Mouse (Mus musculus) forebrain, embryonic 14.5 days (tissue): ENCODE data around the gene Arhgap31. TPM values are rescaled to one million over a fixed set of nuclear protein-coding genes. Genes with fewer than 3 reads are reported as not detected.
A peak's percentile ranks its signal among the peaks of the same experiment; 100 is the strongest.
"Not testable (repeated sequence)": the region's sequence is repeated elsewhere in the genome, so short reads cannot be mapped to it uniquely, and the experiment has no call there.

Source experiments
- ATAC-seq: fragments of 200-750 bp; cut with Nextera tagmentation; 2 replicates; pipeline ENCODE4 v1.8.0; 2017; ENCODE audit warnings: mild to moderate bottlenecking, moderate library complexity
- DNase-seq: peaks from one replicate; pipeline ENCODE4 v3.0.0-alpha.2; 2015; ENCODE audit warnings: low spot score
- H3K27ac ChIP-seq: fragments of 300-500 bp; sonication (generic); 2 replicates; pipeline ENCODE4 v1.5.1; 2014; ENCODE audit warnings: low read depth, mild to moderate bottlenecking, control low read depth, low read length, moderate library complexity
- H3K27me3 ChIP-seq: fragments of 300-500 bp; sonication (generic); replicated peaks from 2 replicates; pipeline ENCODE4 v1.6.1; 2014; ENCODE audit warnings: low read length, control low read depth, mixed read lengths; ENCODE audit not compliant: control insufficient read depth, insufficient read depth
- H3K36me3 ChIP-seq: fragments of 300-500 bp; sonication (generic); 2 replicates; pipeline ENCODE4 v1.6.1; 2014; ENCODE audit warnings: low read length, control low read depth; ENCODE audit not compliant: control insufficient read depth, insufficient read depth
- H3K4me1 ChIP-seq: fragments of 300-500 bp; sonication (generic); 2 replicates; pipeline ENCODE4 v1.6.1; 2014; ENCODE audit warnings: antibody characterized with exemption, low read length, control low read depth; ENCODE audit not compliant: control insufficient read depth, insufficient read depth
- H3K4me2 ChIP-seq: fragments of 300-500 bp; sonication (generic); 2 replicates; pipeline ENCODE4 v1.6.1; 2014; ENCODE audit warnings: mild to moderate bottlenecking, control low read depth, low read length
- H3K4me3 ChIP-seq: fragments of 300-500 bp; sonication (generic); 2 replicates; pipeline ENCODE4 v1.5.1; 2014; ENCODE audit warnings: low read depth, low read length, control low read depth
- H3K9ac ChIP-seq: fragments of 300-500 bp; sonication (generic); 2 replicates; pipeline ENCODE4 v1.6.1; 2014; ENCODE audit warnings: mild to moderate bottlenecking, low read length, control low read depth, moderate library complexity
- H3K9me3 ChIP-seq: fragments of 300-500 bp; sonication (generic); replicated peaks from 2 replicates; pipeline ENCODE4 v1.6.1; 2016; ENCODE audit warnings: low read length, control low read depth, mixed read lengths; ENCODE audit not compliant: control insufficient read depth
- WGBS: fragments of 180-500 bp; shearing (Covaris S2); extraction: QIAGEN DNeasy Blood & Tissue Kit; methylation state at CpG from one replicate; pipeline ENCODE4 v1.1.7; 2014; 5-methylcytosine and 5-hydroxymethylcytosine counted together
- polyA plus RNA-seq: library from polyadenylated mRNA; unstranded; fragments of >200 nt; fragmentation: Nextera tagmentation; extraction: Ambion mirVana; gene quantifications from 2 replicates; pipeline ENCODE4 v1.2.1, GENCODE M21; 2014

Arhgap31 gene
- polyA plus RNA-seq, 1 experiment from 2014 or later = 2.5 TPM

DNA sequence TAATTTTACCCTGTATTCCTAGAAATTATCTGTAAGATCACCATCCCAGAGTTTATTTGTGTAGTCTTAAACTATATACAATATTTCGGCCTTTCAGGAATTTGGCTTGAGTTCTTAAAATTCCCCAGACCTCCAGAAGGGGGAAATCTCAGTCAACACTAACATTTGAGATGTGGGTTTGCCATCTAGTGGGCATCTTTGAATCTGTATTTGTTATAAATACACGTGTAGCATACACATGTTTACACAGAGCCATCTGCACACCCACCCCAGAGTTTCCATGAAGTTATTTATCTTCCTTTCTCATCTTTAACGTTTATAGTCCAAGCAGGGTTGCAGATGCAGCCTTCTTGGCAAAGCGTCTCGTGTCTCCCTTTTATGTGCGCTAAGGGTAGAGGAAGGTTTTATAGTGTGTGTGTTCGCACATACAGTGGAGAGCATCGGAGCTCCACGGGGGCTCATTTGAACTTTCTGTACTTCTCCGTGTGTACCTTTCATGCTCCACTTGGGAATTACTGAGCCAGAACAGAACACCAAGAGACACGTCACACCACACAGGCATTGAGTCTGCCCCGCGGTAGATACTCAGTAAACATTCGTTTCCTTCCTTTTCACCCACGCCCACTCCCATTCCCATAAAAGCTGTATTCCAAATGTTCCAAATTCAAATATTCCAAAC is 16.7 kb upstream of the Arhgap31 start:
- no peak overlapping the region for H3K27ac ChIP-seq
- no peaks in the 10 kb centered on the region for H3K4me1 ChIP-seq
- peak; percentile 67 for ATAC-seq

DNA sequence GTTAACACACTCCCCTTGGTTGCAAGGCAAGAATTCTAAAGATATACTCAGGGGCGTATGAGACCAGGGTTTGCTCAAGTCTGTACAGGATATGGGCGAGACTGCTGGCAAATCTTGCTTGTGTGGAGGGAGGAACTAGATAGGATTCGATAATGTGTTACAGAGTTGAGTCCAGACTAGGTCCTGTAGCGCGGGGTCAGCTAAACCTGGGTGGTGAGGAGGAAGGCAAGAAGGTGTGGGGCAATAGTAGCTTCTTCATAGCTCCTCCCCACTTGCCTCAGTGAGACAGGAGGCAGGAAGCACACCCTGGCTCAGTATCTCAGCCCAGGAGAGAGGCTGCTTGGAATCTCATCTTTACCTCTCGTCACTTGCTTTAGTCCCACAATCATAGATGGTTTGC is 16.1 kb upstream of the Arhgap31 start:
- H3K4me2 ChIP-seq = no peak overlapping the region
- no peak overlapping the region for H3K4me3 ChIP-seq
- H3K36me3 ChIP-seq = no peaks in the 10 kb centered on the region
- no peak for ATAC-seq
- no peak overlapping the region for H3K27ac ChIP-seq
- WGBS = 88% methylated on average over 6 of the region's 6 CpGs
- no peaks in the 10 kb centered on the region for H3K4me1 ChIP-seq
- H3K27me3 ChIP-seq = no peaks in the 10 kb centered on the region
- DNase-seq = no peak
- no peaks in the 10 kb centered on the region for H3K9me3 ChIP-seq
- no peak overlapping the region for H3K9ac ChIP-seq

More for the DNA sequence above, 16.7 kb upstream of the Arhgap31 start:
- no peaks in the 10 kb centered on the region for H3K9me3 ChIP-seq
- 66% methylated on average over 15 of the region's 15 CpGs for WGBS
- H3K36me3 ChIP-seq = no peaks in the 10 kb centered on the region
- H3K4me3 ChIP-seq = no peak overlapping the region
- H3K27me3 ChIP-seq = no peaks in the 10 kb centered on the region
- no peak overlapping the region for H3K9ac ChIP-seq
- peak; percentile 84 for DNase-seq
- no peak overlapping the region for H3K4me2 ChIP-seq

DNA sequence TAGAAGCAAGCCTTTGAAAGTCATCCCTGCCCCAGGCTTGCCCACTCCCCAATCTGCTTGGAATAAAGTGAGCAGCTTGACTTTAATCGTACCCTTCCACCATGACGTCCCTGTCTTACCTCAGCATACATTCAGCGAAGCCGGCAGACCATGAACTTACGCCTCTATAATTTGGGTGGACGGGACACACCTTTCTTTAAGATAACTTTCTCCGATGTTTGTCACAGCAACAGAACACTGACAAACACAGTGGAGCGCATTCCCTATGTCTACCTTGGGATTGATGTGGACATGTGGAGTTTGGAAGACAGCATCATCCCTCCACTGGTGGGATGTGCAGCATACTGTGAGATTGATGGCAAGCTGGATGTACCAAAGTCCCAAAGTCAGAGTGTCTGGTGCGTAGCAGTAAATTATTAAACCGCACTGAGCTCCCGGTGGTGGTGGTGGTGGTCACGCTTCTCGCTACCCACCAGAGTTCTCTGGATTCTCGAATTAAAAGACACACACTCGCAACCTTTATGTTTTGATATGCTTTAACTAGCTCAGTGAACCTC is 15.6 kb upstream of the Arhgap31 start:
- no peaks in the 10 kb centered on the region for H3K4me1 ChIP-seq
- H3K27ac ChIP-seq = no peak overlapping the region
- no peak overlapping the region for H3K4me2 ChIP-seq
- H3K9me3 ChIP-seq = no peaks in the 10 kb centered on the region
- no peak overlapping the region for H3K9ac ChIP-seq
- DNase-seq = no peak
- no peaks in the 10 kb centered on the region for H3K36me3 ChIP-seq
- 92% methylated on average over 15 of the region's 15 CpGs for WGBS
- no peak for ATAC-seq
- no peak overlapping the region for H3K4me3 ChIP-seq
- H3K27me3 ChIP-seq = no peaks in the 10 kb centered on the region

DNA sequence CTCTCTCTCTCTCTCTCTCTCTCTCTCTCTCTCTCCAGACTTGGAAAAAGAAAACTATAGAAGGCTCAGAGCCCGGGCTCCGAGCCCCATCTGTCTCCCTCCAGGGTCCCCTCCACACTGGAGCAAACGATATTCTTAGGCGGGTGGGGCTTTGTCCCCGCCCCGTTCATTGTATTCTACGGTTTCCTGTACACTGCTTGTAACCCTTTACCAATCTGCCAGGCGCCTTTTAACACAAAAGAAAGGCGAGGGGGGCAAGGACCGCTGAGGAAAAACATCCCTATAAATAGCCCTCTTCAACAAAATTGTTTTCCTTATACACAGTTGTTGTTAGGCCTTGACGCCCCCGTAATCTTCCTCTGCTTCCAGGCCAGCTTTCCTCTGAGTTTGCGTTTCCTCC is 11.9 kb upstream of the Arhgap31 start:
- Histone ChIP-seq H3K4me3 (no peak overlapping the region), H3K27me3 (no peaks in the 10 kb centered on the region), H3K36me3 (no peaks in the 10 kb centered on the region), H3K9ac (no peak overlapping the region), H3K4me2 (no peak overlapping the region), H3K4me1 (no peaks in the 10 kb centered on the region), H3K27ac (no peak overlapping the region), H3K9me3 (no peaks in the 10 kb centered on the region)
- no peak for DNase-seq
- 57% methylated on average over 13 of the region's 13 CpGs for WGBS
- ATAC-seq = no peak

DNA sequence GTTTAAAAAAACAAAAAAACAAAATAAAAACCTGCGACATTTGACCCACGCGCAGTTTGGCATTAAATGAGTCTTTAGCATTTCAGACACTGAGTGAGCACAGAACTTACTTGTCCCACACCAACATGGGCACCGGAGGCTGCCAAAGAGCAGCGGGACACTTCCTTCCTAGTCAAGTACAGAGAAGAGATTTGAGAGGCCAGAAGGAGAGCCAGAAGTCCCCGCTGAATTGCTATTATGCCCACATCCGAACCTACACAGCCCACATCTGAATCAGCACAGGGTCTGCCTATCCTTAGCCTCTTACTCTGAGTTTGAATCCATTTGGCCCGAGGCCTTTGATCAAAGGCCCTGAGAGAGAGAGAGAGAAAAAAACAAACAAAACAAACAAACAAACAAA is 11.2 kb upstream of the Arhgap31 start:
- DNase-seq (no peak), ATAC-seq (no peak)
- Histone ChIP-seq H3K4me1 (no peaks in the 10 kb centered on the region), H3K4me2 (no peak overlapping the region), H3K9me3 (no peaks in the 10 kb centered on the region), H3K4me3 (no peak overlapping the region), H3K27me3 (no peaks in the 10 kb centered on the region), H3K36me3 (no peaks in the 10 kb centered on the region), H3K27ac (no peak overlapping the region), H3K9ac (no peak overlapping the region)
- 86% methylated on average over 8 of the region's 8 CpGs for WGBS

DNA sequence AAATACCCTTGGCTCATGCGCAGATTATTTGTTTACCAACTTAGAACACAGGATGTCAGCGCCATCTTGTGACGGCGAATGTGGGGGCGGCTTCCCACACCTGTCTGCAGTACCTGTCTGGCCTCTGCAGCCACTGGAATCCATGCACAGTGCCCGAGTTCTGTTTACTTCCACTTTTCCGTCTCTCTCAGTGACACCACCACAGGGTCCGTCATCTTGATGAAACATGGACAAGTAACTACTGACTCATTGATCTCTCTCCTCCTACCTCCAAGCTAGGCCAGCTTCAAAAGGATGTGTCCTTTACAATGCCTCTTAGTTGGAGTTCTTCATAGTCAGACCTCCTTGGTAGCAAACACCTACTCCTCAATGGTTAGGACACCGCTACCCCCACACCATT is 8.3 kb upstream of the Arhgap31 start:
- H3K4me2 ChIP-seq = no peak overlapping the region
- DNase-seq = no peak
- no peaks in the 10 kb centered on the region for H3K9me3 ChIP-seq
- no peak overlapping the region for H3K27ac ChIP-seq
- no peak overlapping the region for H3K4me3 ChIP-seq
- H3K9ac ChIP-seq = no peak overlapping the region
- no peak for ATAC-seq
- no peaks in the 10 kb centered on the region for H3K4me1 ChIP-seq
- 96% methylated on average over 8 of the region's 9 CpGs for WGBS
- no peaks in the 10 kb centered on the region for H3K36me3 ChIP-seq
- H3K27me3 ChIP-seq = no peaks in the 10 kb centered on the region

DNA sequence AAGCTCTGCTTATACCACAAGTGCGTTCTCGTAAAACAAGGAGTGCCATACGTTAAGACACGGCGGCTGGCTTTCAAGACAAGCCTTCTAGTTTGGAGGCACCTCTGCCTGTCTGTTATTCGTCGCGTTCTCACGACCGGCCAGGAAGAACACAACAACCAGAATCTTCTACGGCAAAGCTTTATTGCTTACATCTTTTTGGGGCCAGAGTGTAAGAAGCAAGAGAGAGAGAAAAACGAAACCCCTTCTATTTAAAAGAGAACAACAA is 1.1 kb upstream of the Arhgap31 start:
- ATAC-seq, H3K9ac ChIP-seq, DNase-seq, H3K36me3 ChIP-seq, H3K27ac ChIP-seq, H3K9me3 ChIP-seq, H3K4me1 ChIP-seq, H3K27me3 ChIP-seq, H3K4me3 ChIP-seq: not testable (repeated sequence)
- WGBS = 56% methylated on average over 11 of the region's 12 CpGs
- peak overlapping the region; percentile 34; the same call in 1 of the 2 replicates for H3K4me2 ChIP-seq

DNA sequence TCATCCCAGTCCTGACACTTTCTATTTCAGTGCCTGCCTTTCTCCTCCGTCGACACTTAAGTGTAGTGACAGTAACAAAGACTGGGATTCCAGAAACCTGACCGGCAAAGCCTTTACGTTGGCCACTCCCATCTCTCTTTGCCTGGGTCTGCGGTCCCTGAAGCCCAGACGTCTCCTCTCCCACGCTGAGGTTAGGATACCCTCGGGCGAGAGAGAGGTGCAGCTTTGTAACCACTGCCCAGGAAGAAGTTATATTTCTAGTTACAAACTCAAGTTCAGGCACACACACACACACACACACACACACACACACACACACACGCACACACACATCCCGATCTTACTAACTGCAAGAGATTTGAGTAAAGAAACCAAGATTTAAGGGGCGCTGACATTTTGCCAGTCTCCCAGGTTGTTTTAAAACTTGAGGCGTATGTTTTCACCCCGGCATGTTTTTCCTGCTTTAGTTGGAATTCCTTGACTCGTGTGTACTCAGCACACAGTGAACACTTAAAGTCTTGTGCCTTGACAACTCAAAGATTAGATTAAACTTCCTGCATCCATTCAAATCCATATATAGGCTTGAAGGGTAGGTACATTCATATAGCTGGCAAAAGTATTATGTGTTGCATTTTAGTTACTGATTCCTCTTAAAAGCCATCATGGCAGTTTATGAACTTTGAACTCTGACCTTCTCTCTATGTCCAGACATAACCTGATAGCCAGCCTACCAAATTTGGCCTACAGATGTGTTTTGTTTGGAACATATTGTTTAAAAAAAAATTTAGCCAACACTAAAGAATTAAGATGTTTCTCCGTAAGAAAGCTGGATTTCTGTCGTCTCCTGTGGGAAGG is 557 bp upstream of the Arhgap31 start:
- 29% methylated on average over 17 of the region's 17 CpGs for WGBS
- no peaks in the 10 kb centered on the region for H3K4me1 ChIP-seq
- no peaks in the 10 kb centered on the region for H3K36me3 ChIP-seq
- H3K9me3 ChIP-seq = no peaks in the 10 kb centered on the region
- H3K9ac ChIP-seq = peak overlapping the region; percentile 78
- no peaks in the 10 kb centered on the region for H3K27me3 ChIP-seq
- DNase-seq (peak; percentile 14), ATAC-seq (peak; percentile 45; the same call in 1 of the 2 replicates)
- peak overlapping the region; percentile 79 for H3K4me2 ChIP-seq
- peak overlapping the region; percentile 33; the same call in 1 of the 2 replicates for H3K27ac ChIP-seq
- peak overlapping the region; percentile 61 for H3K4me3 ChIP-seq

DNA sequence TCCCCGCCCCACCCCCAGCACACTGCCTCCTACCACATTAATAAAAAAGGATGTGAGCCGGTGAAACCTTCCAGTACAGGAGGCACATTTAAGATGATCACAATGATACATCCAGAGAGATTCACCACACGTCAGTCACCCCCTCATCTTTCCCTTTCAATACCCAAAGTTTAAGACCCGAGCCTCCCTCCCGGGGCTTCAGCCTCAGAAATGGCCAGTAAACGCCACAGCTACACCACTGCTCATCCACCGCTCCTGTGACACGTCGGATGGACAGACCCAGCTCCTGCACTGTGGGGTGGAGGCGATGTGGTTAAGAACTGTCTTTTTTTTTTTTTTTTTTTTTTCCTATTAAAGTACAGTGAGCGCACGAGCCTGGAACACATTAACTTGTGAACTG is 969 bp downstream of the Arhgap31 start:
- Histone ChIP-seq H3K4me1 (no peaks in the 10 kb centered on the region), H3K4me3 (peak overlapping the region; percentile 61), H3K9ac (peak overlapping the region; percentile 78), H3K4me2 (peak overlapping the region; percentile 79), H3K9me3 (no peaks in the 10 kb centered on the region), H3K27me3 (no peaks in the 10 kb centered on the region), H3K36me3 (no peaks in the 10 kb centered on the region), H3K27ac (no peak overlapping the region)
- DNase-seq = no peak
- 10% methylated on average over 12 of the region's 12 CpGs for WGBS
- no peak; the same call in 1 of the 2 replicates for ATAC-seq
